Mouse (Mus musculus): ENCODE data around the gene Fxyd6.

Gene Fxyd6

GRCm38 (mm10) chr9:45370117-45370561 is at the start of gene Fxyd6:
Gene Fxyd6 (plus strand): TSS chr9:45370185.
- peak in 1 of 2 experiments; percentile 43 for DNase-seq (ENCODE audit: low spot score in 2 of 2)

- no peak for DNase-seq (ENCODE audit: low spot score in 2 of 2)
Observed at GRCm38 (mm10) chr9:45321465-45321864, 48.5 kb upstream of the Fxyd6 start.

GRCm38 (mm10) chr9:45321946-45322430 is 48.0 kb upstream of the Fxyd6 start:
- no peak for DNase-seq (ENCODE audit: low spot score in 2 of 2)

- peak; percentile 17 to 53 for DNase-seq (ENCODE audit: low spot score in 2 of 2)
Observed at GRCm38 (mm10) chr9:45326390-45326789, 43.6 kb upstream of the Fxyd6 start.

- DNase-seq (ENCODE audit: low spot score in 2 of 2) = no peak
Observed at GRCm38 (mm10) chr9:45328263-45328662, 41.7 kb upstream of the Fxyd6 start.

GRCm38 (mm10) chr9:45329577-45329976 is 40.4 kb upstream of the Fxyd6 start:
- no peak for DNase-seq (ENCODE audit: low spot score in 2 of 2)

- DNase-seq (ENCODE audit: low spot score in 2 of 2) = peak; percentile 63 to 65
Observed at GRCm38 (mm10) chr9:45337406-45337805, 32.6 kb upstream of the Fxyd6 start.

GRCm38 (mm10) chr9:45343066-45343465 is 26.9 kb upstream of the Fxyd6 start:
- DNase-seq (ENCODE audit: low spot score in 2 of 2) = no peak

GRCm38 (mm10) chr9:45345516-45345915 is 24.5 kb upstream of the Fxyd6 start:
- DNase-seq (ENCODE audit: low spot score in 2 of 2) = no peak

GRCm38 (mm10) chr9:45346276-45346675 is 23.7 kb upstream of the Fxyd6 start:
- no peak for DNase-seq (ENCODE audit: low spot score in 2 of 2)

GRCm38 (mm10) chr9:45348560-45348959 is 21.4 kb upstream of the Fxyd6 start:
- no peak for DNase-seq (ENCODE audit: low spot score in 2 of 2)

- DNase-seq (ENCODE audit: low spot score in 2 of 2) = no peak
Observed at GRCm38 (mm10) chr9:45349181-45349580, 20.8 kb upstream of the Fxyd6 start.

- DNase-seq (ENCODE audit: low spot score in 2 of 2) = no peak
Observed at GRCm38 (mm10) chr9:45349851-45350250, 20.1 kb upstream of the Fxyd6 start.

- DNase-seq (ENCODE audit: low spot score in 2 of 2) = no peak
Observed at GRCm38 (mm10) chr9:45355192-45355591, 14.8 kb upstream of the Fxyd6 start.

- DNase-seq (ENCODE audit: low spot score in 2 of 2) = no peak
Observed at GRCm38 (mm10) chr9:45358356-45358755, 11.6 kb upstream of the Fxyd6 start.

- DNase-seq (ENCODE audit: low spot score in 2 of 2) = no peak
Observed at GRCm38 (mm10) chr9:45362051-45362461, 7.9 kb upstream of the Fxyd6 start.

GRCm38 (mm10) chr9:45363639-45364214 is 6.3 kb upstream of the Fxyd6 start:
- DNase-seq (ENCODE audit: low spot score in 2 of 2) = no peak

- no peak for DNase-seq (ENCODE audit: low spot score in 2 of 2)
Observed at GRCm38 (mm10) chr9:45367716-45368115, 2.3 kb upstream of the Fxyd6 start.

- DNase-seq (ENCODE audit: low spot score in 2 of 2) = no peak
Observed at GRCm38 (mm10) chr9:45368341-45368901, 1.6 kb upstream of the Fxyd6 start.

GRCm38 (mm10) chr9:45370616-45371336 is 791 bp downstream of the Fxyd6 start:
- DNase-seq (ENCODE audit: low spot score in 2 of 2) = no peak

- DNase-seq (ENCODE audit: low spot score in 2 of 2) = no peak
Observed at GRCm38 (mm10) chr9:45371337-45371707, 1.3 kb downstream of the Fxyd6 start.

GRCm38 (mm10) chr9:45373896-45374295 is 3.9 kb downstream of the Fxyd6 start:
- no peak for DNase-seq (ENCODE audit: low spot score in 2 of 2)

GRCm38 (mm10) chr9:45374988-45375502 is 5.1 kb downstream of the Fxyd6 start:
- no peak for DNase-seq (ENCODE audit: low spot score in 2 of 2)
